Mouse (Mus musculus) liver, embryonic 14.5 days (tissue): ENCODE data around the gene B2m. TPM values are rescaled to one million over a fixed set of nuclear protein-coding genes. Genes with fewer than 3 reads are reported as not detected.

Experiments used
- ATAC-seq: fragments of 200-750 bp; cut with Nextera tagmentation; 2 replicates; pipeline ENCODE4 v1.8.0; 2017; ENCODE audit warnings: moderate number of reproducible peaks, mild to moderate bottlenecking, moderate library complexity; ENCODE audit not compliant: insufficient read depth
- DNase-seq, 3 experiments: peaks; one replicate each; pipeline ENCODE4 v3.0.0-alpha.2; 2012 to 2013; ENCODE audit warnings: low read depth in 3 of 3, low spot score in 3 of 3
- H3K27ac ChIP-seq: fragments of 300-500 bp; sonication (generic); 2 replicates; pipeline ENCODE4 v1.5.1; 2014; ENCODE audit warnings: moderate library complexity, mild to moderate bottlenecking, control low read depth, inconsistent platforms
- H3K27me3 ChIP-seq: fragments of 300-500 bp; sonication (generic); 2 replicates; pipeline ENCODE4 v1.6.1; 2014; ENCODE audit warnings: mild to moderate bottlenecking, low read length, moderate library complexity; ENCODE audit not compliant: control insufficient read depth, insufficient read depth
- H3K36me3 ChIP-seq: fragments of 300-500 bp; sonication (generic); replicated peaks from 2 replicates; pipeline ENCODE4 v1.6.1; 2014; ENCODE audit warnings: low read depth; ENCODE audit not compliant: control insufficient read depth, insufficient read depth
- H3K4me1 ChIP-seq, 2 experiments: fragments of 200-500 bp in 1 of 2; fragments of 300-500 bp in 1 of 2; sonication (generic) in 1 of 2; replicated peaks; 2 replicates each; pipeline ENCODE4 v1.6.1; 2012 to 2014; ENCODE audit warnings: antibody characterized with exemption in 1 of 2, inconsistent platforms in 1 of 2, low read length in 1 of 2; ENCODE audit not compliant: control insufficient read depth in 2 of 2, insufficient read depth in 2 of 2
- H3K4me2 ChIP-seq: fragments of 300-500 bp; sonication (generic); 2 replicates; pipeline ENCODE4 v1.6.1; 2014; ENCODE audit warnings: low read depth, mild to moderate bottlenecking, control low read depth, moderate library complexity
- H3K4me3 ChIP-seq, 2 experiments: fragments of 200-500 bp in 1 of 2; fragments of 300-500 bp in 1 of 2; sonication (generic) in 1 of 2; 2 replicates each; pipeline ENCODE4 v1.5.1; 2012 to 2014; ENCODE audit warnings: low read depth in 2 of 2, low read length in 2 of 2, mild to moderate bottlenecking in 2 of 2, control low read depth in 1 of 2, inconsistent platforms in 1 of 2, moderate library complexity in 1 of 2; ENCODE audit not compliant: insufficient read depth in 1 of 2
- H3K9ac ChIP-seq: fragments of 300-500 bp; sonication (generic); replicated peaks from 2 replicates; pipeline ENCODE4 v1.6.1; 2014; ENCODE audit warnings: mild to moderate bottlenecking, control low read depth, moderate library complexity
- H3K9me3 ChIP-seq: fragments of 300-500 bp; sonication (generic); 2 replicates; pipeline ENCODE4 v1.6.1; 2016; ENCODE audit warnings: low read length, mixed read lengths; ENCODE audit not compliant: control insufficient read depth
- CTCF ChIP-seq: IDR thresholded peaks from 2 replicates; pipeline ENCODE4 v1.5.1; 2016; ENCODE audit warnings: antibody characterized with exemption, low read depth, control low read depth
- EP300 ChIP-seq: IDR thresholded peaks from 2 replicates; pipeline ENCODE4 v1.6.1; 2016; ENCODE audit warnings: antibody characterized with exemption, low read depth
- WGBS: fragments of 180-500 bp; shearing (Covaris S2); extraction: QIAGEN DNeasy Blood & Tissue Kit; methylation state at CpG from one replicate; pipeline ENCODE4 v1.1.7; 2014; ENCODE audit not compliant: insufficient replicate concordance; 5-methylcytosine and 5-hydroxymethylcytosine counted together
- polyA plus RNA-seq, 2 experiments: library from polyadenylated mRNA; depleted of rRNA in 1 of 2; stranded (reverse) in 1 of 2; unstranded in 1 of 2; fragments of >200 nt; fragmentation: Nextera tagmentation in 1 of 2; extraction: Ambion mirVana in 1 of 2; gene quantifications; 2 replicates each; pipeline versions ENCODE4 v1.2.1 to v1.2.3; 2012 to 2014

Gene B2m
- polyA plus RNA-seq, 2 experiments: 156 to 413 TPM

GRCm38 (mm10) chr2:122159667-122160066 is 12.2 kb downstream of the B2m start:
- DNase-seq (no peak), ATAC-seq (no peak)
- Histone ChIP-seq H3K4me1 (peaks cover 0 to 23% of the 10 kb centered on the region in 2 experiments; a peak in 2 of 4 replicates), H3K36me3 (no peaks in the 10 kb centered on the region), H3K9ac (no peak overlapping the region), H3K4me3 (no peak overlapping the region), H3K9me3 (no peaks in the 10 kb centered on the region), H3K4me2 (no peak overlapping the region), H3K27me3 (no peaks in the 10 kb centered on the region), H3K27ac (no peak overlapping the region)
- TF ChIP-seq EP300 (no peak), CTCF (no peak)
- WGBS: 74% methylated on average over 6 of the region's 6 CpGs

GRCm38 (mm10) chr2:122160680-122161079 is 13.2 kb downstream of the B2m start, which contains the start of gene Trim69:
TSS of gene Trim69 (plus strand) at chr2:122160700.
- ATAC-seq: no peak
- Histone ChIP-seq H3K4me3 (no peak within 1 kb of the TSS), H3K9ac (no peak within 1 kb of the TSS), H3K27me3 (no peaks in the 10 kb centered on the region), H3K36me3 (no peaks in the 10 kb centered on the region), H3K27ac (no peak within 1 kb of the TSS), H3K9me3 (no peaks in the 10 kb centered on the region), H3K4me1 (peaks cover 0 to 12% of the 10 kb centered on the region in 2 experiments; a peak in 1 of 4 replicates), H3K4me2 (no peak within 1 kb of the TSS)
- WGBS: 37% methylated on average over 2 of the region's 2 CpGs
- peak; percentile 50 to 63 (median 54) for DNase-seq
- TF ChIP-seq CTCF (peak; percentile 92), EP300 (no peak)

- Histone ChIP-seq H3K4me2 (no peak overlapping the region), H3K4me1 (0 out of 4 replicates have a peak, but pooled peaks cover 0 to 7% of the 10 kb centered on the region in 2 experiments), H3K27ac (no peak overlapping the region), H3K4me3 (no peak overlapping the region), H3K9ac (no peak overlapping the region), H3K36me3 (no peaks in the 10 kb centered on the region), H3K27me3 (no peaks in the 10 kb centered on the region), H3K9me3 (no peaks in the 10 kb centered on the region)
- ATAC-seq: no peak
- TF ChIP-seq EP300: no peak
- no peak for TF ChIP-seq CTCF
- WGBS: 35% methylated on average over 4 of the region's 4 CpGs
- no peak for DNase-seq
Measured at GRCm38 (mm10) chr2:122161542-122161941, 14.1 kb downstream of the B2m start.

DNA sequence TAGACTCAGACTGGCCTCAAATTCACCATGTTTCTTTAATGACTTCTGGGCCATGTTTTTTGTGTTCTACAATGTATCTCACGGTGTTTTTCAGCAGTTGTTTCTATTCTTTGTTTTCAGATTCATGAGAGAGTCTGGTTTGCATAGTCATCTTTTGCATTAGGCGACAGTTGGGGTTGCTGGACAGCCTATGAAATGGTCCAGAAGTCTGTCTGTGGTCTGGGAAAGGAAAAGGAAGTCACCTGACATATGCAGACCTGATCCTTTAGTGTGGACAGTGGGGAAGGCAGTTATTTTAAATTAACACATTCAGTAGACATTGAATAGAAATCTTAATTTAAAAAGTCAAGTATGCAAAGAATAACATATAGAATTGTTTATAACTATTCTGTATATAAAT is 15.0 kb downstream of the B2m start:
- ATAC-seq: no peak
- no peak overlapping the region for H3K4me2 ChIP-seq
- no peaks in the 10 kb centered on the region for H3K9me3 ChIP-seq
- TF ChIP-seq EP300 (no peak), CTCF (no peak)
- no peak for DNase-seq
- WGBS: 33% methylated on average over 2 of the region's 2 CpGs
- H3K36me3 ChIP-seq: no peaks in the 10 kb centered on the region
- no peak overlapping the region for H3K4me3 ChIP-seq
- H3K9ac ChIP-seq: no peak overlapping the region
- H3K27ac ChIP-seq: no peak overlapping the region
- no peaks in the 10 kb centered on the region for H3K27me3 ChIP-seq
- 0 out of 4 replicates have a peak, but pooled peaks cover 0 to 7% of the 10 kb centered on the region in 2 experiments for H3K4me1 ChIP-seq

DNA sequence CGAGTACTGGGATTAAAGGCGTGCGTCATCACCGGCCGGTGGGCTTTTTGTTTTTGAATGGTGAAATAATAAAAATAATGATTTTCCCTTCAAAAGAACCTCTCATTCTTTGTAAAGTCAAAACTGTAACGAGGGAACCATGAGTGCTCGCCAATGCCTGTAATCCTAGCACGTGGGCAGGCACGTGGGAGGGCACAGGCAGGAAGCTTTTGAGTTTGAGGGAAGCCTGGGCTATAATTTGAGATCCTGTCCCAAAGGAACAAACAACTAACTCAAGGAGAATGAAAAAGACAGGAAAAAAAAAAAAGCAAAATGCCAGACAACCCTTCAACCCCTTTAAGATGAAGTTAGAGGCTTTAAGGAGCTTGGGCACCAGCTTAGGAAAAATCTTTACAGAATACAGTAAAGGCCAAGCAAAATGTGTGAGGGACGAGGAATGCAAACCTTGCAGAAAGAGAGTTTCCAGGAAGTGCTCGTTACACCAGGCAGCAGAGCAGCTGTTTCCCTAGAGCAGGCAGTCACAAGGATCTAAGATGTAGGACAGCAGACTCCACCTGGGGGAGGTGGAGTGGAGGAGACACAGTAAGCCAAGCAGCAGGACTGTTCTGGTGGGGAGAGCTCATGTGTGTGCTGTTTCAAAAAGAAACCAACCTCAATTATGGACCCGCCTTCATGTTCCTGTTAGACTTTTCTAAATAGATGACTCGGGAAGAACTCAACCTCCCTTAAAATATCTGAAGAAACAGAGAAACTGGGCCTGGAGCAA is 16.1 kb downstream of the B2m start:
- H3K4me1 ChIP-seq: 0 out of 4 replicates have a peak, but pooled peaks cover 0 to 5% of the 10 kb centered on the region in 2 experiments
- ATAC-seq (no peak), DNase-seq (no peak)
- no peaks in the 10 kb centered on the region for H3K36me3 ChIP-seq
- WGBS: 62% methylated on average over 13 of the region's 13 CpGs
- H3K9ac ChIP-seq: no peak overlapping the region
- H3K4me3 ChIP-seq: no peak overlapping the region
- no peak overlapping the region for H3K27ac ChIP-seq
- no peaks in the 10 kb centered on the region for H3K9me3 ChIP-seq
- H3K4me2 ChIP-seq: no peak overlapping the region
- TF ChIP-seq EP300 (no peak), CTCF (no peak)
- no peaks in the 10 kb centered on the region; the same call in 1 of the 2 replicates for H3K27me3 ChIP-seq
